Mouse (Mus musculus) layer of hippocampus, adult 18-20 months (tissue): ENCODE data around the gene Slc39a3. TPM values are rescaled to one million over a fixed set of nuclear protein-coding genes. Genes with fewer than 3 reads are reported as not detected.
"Not testable (repeated sequence)": the region's sequence is repeated elsewhere in the genome, so short reads cannot be mapped to it uniquely, and the experiment has no call there.

ENCODE experiments used
- DNase-seq, 2 experiments: peaks; one replicate each; pipeline ENCODE4 v3.0.0; 2022; ENCODE audit warnings: low spot score in 2 of 2
- total RNA-seq, 2 experiments: library from RNA; stranded (reverse); gene quantifications; 2 replicates each; pipeline ENCODE4 v1.2.3; 2021

Gene Slc39a3
- total RNA-seq, 2 experiments from 2014 or later: 62.1 to 64.4 TPM

GRCm38 (mm10) chr10:81051133-81051532 is 13.9 kb upstream of the Slc39a3 start:
- no peak for DNase-seq

- no peak for DNase-seq
These were observed 13.4 kb upstream of the Slc39a3 start for GRCm38 (mm10) chr10:81050645-81051044.

- not testable (repeated sequence) for DNase-seq
These were observed 8.0 kb upstream of the Slc39a3 start for GRCm38 (mm10) chr10:81045246-81045645.

- DNase-seq: peak; percentile 54 to 83
These were observed 4.4 kb upstream of the Slc39a3 start for GRCm38 (mm10) chr10:81041458-81042175.

- DNase-seq: no peak
These were observed 975 bp downstream of the Slc39a3 start for GRCm38 (mm10) chr10:81036251-81036650.

GRCm38 (mm10) chr10:81033586-81033985 is 3.6 kb downstream of the Slc39a3 start:
- DNase-seq: no peak

GRCm38 (mm10) chr10:81029031-81029430 is 8.2 kb downstream of the Slc39a3 start:
- DNase-seq: peak in 1 of 2 experiments; percentile 67

- DNase-seq: no peak
These were observed 9.0 kb downstream of the Slc39a3 start for GRCm38 (mm10) chr10:81028219-81028618.

GRCm38 (mm10) chr10:81027331-81027730 is 9.9 kb downstream of the Slc39a3 start:
- no peak for DNase-seq

- DNase-seq: no peak
These were observed 10.4 kb downstream of the Slc39a3 start for GRCm38 (mm10) chr10:81026857-81027256.

- DNase-seq: no peak
These were observed 11.5 kb downstream of the Slc39a3 start, which contains the start of gene Diras1 for GRCm38 (mm10) chr10:81025639-81026275. TSS of gene Diras1 (minus strand) at chr10:81025662.

GRCm38 (mm10) chr10:81025047-81025621 is 12.1 kb downstream of the Slc39a3 start:
- no peak for DNase-seq

GRCm38 (mm10) chr10:81024346-81024937 is 12.8 kb downstream of the Slc39a3 start:
- DNase-seq: no peak

- no peak for DNase-seq
These were observed 14.5 kb downstream of the Slc39a3 start for GRCm38 (mm10) chr10:81022744-81023143.

GRCm38 (mm10) chr10:81021547-81022110 is 15.6 kb downstream of the Slc39a3 start:
- DNase-seq: no peak

- DNase-seq: no peak
These were observed 17.0 kb downstream of the Slc39a3 start for GRCm38 (mm10) chr10:81020207-81020606.

GRCm38 (mm10) chr10:81019687-81020086 is 17.5 kb downstream of the Slc39a3 start:
- no peak for DNase-seq

GRCm38 (mm10) chr10:81018326-81018725 is 18.9 kb downstream of the Slc39a3 start:
- DNase-seq: peak in 1 of 2 experiments; percentile 55

GRCm38 (mm10) chr10:81016645-81017044 is 20.6 kb downstream of the Slc39a3 start:
- peak in 1 of 2 experiments; percentile 75 for DNase-seq

GRCm38 (mm10) chr10:81015666-81016065 is 21.6 kb downstream of the Slc39a3 start:
- no peak for DNase-seq
